Mouse (Mus musculus) retina, adult 2 months (tissue): Measurements from ENCODE around the gene Lrrc2.

Source experiments
- DNase-seq: peaks from one replicate; pipeline ENCODE4 v3.0.0-alpha.2; 2012; ENCODE audit warnings: low read depth, low spot score

The Lrrc2 gene

DNA sequence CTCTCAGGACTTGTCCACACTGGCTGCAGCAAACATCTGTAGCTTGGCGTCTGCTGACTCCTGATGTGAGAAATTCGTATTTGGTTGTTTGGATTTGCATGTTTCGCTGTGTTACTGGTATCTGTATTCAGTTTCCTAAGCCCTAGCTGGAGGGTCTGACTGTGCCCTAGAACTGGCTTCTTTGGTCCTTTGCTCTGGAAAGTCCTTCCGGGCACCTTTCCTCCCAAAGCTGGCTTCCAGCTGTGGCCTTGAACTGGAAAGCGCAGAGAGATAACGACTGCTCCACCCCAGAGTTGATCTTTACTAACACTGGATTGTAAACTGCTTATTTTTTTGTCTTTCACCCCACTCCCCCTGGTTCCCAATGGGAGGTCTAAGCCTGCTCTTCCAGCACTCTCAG is 3.4 kb upstream of the Lrrc2 start:
- DNase-seq, result no peak

DNA sequence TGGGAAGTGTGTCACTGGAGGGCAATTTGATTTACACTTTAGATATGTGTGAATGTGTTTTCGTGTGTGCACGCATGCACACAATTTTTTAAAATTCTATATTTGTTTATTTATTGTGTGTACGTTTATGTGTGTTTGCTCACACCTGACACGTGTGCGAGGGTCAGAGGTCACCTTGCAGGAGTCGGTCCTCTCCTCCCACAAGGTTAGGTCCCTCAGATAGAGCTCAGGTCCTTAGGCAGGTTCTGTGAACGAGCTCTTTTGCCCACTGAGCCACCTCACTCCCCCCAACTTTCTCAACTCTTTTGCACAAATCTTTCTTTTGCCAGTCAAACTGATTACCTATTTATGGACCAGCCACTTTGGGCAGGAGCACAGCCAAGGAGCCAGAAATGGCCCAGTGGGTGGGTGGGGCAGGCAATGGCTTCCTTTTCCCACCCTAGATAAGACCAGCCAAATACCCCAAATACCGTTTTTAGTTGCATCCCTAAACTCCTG is 2.5 kb upstream of the Lrrc2 start:
- no peak for DNase-seq

DNA sequence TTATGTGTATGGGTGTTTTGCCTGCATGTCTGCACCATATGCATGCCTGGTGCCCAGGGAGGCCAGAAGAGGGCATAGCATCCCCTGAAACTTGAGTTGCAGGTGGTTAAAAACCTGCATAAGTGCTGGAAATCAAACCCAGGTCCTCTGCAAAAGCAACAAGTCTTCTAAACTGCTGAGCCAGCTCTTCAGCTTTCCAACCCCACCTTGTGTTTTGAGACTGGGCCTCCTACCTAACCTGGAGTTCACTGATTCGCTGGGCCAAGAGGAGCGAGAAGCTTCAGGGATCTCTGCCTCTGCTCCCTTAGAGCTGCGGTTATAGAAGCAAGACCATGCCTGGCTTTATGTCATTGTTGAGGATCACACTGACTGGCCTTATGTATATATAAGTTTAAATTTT is 1.2 kb upstream of the Lrrc2 start:
- no peak for DNase-seq

DNA sequence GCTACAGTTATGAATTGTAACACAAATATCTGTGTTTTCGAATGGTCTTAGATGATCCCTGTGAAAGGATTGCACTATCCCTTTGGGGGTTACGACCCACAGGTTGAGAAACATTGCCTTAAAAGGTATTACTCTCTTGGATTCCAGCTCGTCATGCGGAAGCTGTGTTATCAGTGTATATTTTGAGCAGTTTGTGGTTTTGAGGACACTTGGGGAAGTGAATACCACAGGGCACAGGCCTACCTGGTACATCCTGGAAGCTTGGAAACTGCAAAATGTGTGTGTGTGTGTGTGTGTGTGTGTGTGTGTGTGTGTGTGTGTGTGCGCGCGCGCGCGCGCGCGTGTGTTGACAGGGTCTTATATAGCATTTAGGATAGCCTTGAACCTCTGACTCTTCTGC is 521 bp downstream of the Lrrc2 start:
- no peak for DNase-seq

DNA sequence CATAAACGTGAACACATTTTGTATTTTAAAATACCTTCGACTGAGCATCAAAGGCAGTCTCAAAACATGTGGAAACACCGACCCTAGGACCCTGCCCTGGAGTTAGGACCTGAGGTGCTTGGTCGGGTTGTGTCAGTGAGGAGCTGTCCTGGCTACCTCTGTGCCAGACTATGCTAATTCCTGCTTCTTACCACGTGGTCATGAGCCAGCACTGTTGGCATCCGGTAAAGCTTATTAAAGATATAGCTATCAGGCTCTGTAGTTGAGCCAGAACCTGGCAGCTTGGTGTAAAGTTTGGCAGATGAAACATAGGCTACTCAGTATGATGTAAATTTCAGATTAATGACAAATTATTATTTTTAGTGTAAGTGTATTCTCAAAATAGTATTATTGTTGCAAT is 1.1 kb downstream of the Lrrc2 start:
- peak; percentile 23 for DNase-seq

DNA sequence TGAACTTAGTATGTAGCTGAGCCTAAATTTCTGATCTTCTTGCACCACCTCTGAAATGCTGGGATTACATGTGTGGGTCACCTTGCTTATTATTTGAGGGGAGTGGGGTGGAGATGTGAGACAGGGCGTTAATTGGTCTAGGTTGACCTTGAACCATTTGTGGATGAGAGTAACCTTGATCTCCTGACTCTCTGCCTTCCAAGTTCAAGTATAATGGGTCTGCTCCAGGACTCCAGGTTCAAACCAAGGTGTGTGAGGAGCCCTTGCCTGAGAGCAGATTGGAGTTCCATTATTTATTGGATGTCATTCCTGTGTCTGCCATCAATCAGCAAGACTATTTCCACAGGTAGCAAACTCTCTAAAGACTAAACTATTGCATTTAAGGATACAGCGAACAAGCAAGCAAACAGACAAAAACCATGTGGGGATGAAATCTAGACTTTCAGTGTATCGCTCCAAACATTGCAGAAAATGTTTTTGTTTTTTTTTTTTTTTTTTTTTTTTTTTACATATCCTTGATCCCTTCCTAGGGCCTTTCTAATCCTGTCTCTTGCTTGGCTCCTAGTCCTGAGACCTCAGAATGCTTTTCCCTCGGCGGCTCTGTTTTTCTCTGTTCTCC is 1.7 kb downstream of the Lrrc2 start:
- no peak for DNase-seq

DNA sequence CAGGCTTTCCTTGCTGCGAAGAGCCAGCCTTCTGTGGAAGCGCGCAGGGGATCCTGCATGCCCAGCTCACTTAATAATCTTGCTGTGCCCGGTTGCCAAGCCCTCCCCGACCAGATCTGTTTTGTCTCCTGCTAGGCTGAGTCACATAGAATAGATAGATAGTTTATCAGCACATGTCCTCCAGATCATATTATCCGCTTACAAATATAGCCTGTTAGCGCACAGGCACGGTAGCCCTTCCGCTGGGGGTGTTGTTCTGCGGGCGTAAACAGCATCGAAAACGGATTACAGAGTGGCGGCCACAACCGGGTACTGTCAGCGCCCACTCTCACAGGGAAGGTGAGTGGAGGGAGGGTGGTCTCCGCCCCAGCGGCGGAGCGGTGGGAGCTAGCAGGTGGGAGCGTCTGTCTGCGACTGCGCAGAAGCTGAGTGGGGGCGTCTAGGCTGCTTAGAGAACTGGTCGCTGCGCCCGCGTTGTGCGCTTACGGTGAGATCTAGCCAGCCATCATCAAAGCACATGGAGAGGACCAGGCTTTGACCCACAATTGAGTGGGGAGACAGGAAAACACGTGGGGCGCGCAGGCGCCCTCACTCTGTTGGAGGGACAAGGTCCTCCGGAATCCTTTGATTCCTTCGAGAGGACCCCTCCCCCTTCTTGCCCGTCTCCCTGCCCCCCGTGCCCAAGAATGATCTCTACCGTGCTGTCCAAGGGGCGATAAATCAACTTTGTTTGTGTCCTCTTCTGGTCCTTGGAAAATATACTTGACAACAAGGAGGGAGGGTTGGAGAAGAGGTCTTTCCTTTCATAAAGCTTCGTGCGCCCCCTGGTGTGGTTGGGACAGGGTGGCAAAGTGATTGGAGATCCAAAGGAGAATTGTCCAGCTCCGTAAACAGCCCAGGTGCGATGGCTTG is 2.5 kb downstream of the Lrrc2 start:
- peak; percentile 66 for DNase-seq

DNA sequence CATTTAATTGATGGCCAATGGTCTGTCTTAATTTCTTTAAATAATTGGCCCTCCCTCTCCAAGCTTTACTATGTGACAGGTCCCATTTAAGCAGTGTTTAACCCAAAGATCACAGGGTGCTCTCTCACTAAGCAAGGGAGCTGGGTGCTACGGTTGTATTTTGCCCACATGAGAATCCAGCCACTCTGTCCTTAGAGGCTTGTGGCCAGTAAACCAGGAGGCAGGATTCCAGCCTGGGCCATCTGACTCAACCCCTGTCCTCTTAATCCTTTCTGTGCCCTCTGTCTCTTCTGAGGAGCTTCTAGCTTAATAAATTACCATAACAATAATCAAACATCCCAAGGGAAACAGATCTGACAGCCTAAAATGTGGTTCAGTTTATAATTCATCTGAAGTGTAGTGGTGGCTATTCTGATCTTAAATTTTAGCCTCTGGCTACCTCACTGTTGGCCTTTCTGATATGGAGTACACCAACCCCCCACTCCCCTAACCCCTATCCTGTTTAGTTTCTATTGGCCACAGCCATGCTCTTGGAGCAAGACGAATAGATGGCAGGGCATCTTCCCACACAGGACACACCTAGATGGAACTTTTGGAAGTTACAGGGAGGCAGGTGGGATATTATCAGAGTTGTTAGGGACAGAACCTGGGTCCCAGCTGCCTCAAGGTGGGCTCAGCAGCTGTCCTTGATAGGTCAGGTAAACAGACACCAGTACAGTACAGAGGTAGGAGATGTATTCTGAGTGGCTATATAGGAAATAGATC is 3.5 kb downstream of the Lrrc2 start:
- no peak for DNase-seq

DNA sequence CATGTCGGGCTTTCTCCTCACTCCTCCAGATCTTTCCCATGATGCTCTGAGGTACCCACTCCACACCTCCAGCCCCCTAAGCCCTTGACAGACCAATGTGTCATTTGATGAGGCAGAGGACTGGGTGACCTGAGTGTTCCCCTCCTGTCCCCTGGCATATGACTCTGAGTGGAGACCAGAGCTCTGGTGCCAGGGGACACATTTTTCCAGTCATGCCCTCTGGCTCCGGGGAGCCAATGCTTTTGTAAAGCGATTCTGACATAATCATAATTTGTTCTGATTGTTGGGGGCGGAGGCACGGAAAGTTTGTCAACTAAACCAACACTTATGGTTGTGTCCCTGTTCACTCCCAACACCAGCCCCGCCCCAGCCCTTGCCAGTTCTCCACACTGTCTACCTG is 4.6 kb downstream of the Lrrc2 start:
- DNase-seq, result no peak

DNA sequence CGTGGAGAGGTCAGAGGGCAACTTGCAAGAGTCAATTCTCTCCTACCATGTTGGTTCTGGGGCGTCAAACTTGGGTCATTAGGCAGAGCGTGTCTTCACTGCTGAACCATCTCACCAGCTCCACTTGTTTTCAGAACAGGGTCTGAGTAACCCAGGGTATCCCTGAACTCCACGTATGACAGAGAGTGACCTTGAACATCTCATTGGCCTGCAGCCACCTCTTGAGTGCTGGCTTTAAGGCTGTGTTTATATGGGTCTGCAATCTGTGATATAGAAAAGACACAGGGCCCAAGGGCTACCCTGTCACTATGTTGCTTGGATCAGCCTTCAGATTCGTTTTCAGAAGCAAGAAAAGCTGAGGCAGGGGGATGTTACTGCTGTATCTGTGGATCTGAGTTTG is 8.3 kb downstream of the Lrrc2 start:
- no peak for DNase-seq

DNA sequence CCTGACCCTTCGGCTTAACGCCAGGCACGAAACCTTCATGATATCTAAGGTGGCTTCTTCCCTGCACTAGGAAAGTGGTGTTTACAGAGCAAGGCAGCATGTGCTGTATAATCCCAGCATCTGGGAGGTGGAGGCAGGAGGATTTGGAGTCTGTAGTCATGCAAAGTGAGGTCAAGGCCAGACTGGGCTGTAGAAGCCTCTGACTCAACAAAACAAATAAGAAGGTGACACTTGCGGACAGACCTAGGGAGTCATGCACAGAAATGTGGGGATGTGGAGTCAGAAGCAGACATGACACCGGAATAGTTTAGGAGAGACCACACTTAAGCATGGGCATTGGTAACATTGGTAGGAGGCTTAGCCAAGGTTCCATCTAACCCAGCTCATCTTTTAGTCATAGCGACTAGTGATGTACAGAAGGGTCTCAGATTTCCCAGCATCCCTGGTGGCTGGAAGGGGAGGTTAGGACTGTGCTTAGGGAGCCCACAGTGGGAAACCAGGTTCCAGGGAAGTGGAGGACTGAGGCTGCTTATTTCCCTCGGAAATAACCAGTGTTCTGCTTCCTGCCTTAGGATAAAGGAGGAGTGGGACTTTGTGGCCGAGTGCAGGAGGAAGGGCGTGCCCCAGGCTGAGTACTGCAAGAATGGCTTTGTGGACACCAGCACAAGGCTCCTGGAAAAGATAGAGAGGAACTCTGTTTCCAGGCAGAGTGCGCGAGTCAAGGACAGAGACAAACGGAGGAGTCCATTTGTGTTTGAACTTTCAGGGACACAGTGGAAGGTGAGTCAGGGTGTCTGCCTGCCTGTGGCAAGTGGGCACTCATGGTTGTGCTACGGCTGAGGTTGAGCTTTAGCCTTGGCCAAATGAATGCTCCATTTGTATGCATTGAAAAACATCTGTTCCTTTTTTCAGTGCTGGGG is 9.1 kb downstream of the Lrrc2 start:
- DNase-seq, result no peak

DNA sequence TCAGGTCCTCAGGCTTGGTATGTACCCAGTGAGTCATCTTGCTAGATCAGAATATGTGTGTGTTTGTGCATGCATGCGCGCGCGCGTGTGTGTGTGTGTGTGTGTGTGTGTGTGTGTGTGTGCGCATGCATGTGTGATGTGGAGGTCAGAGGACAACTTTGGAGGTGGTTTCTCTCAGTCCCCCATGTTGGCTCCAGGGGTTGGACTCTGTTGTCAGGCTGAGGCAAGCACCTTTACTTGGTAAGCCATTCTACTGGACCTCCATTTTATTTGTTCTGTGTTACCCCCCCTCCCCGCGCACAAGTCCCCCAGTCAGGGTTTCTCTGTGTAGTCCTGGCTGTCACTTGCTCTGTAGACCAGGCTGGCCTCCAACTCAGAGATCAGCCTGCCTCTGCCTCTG is 10.0 kb downstream of the Lrrc2 start:
- no peak for DNase-seq

DNA sequence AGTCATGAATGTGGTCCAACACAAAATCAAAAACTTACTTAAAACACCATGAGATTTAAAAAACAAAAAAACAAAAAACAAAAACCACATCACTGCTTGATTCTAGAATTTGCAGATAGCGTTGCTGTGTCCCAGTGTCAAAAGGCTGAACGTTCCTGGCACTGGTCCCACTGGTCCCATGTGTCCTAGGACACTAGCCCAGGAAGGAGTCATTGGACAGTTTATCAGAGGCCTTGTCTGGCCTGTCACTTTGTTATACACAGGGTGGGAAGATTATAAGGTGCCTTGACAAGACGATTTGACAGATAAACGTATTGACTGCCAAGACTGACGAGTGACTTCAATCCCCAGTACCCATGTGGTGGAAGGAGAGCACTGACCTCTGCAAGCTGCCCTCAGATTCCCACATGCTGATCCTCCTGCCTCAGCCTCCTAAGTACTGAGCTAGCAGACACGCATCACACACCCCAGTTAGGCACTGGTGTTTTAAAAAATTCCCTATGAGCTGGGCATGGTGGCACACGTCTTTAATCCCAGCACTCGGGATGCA is 12.3 kb downstream of the Lrrc2 start:
- DNase-seq, result no peak

DNA sequence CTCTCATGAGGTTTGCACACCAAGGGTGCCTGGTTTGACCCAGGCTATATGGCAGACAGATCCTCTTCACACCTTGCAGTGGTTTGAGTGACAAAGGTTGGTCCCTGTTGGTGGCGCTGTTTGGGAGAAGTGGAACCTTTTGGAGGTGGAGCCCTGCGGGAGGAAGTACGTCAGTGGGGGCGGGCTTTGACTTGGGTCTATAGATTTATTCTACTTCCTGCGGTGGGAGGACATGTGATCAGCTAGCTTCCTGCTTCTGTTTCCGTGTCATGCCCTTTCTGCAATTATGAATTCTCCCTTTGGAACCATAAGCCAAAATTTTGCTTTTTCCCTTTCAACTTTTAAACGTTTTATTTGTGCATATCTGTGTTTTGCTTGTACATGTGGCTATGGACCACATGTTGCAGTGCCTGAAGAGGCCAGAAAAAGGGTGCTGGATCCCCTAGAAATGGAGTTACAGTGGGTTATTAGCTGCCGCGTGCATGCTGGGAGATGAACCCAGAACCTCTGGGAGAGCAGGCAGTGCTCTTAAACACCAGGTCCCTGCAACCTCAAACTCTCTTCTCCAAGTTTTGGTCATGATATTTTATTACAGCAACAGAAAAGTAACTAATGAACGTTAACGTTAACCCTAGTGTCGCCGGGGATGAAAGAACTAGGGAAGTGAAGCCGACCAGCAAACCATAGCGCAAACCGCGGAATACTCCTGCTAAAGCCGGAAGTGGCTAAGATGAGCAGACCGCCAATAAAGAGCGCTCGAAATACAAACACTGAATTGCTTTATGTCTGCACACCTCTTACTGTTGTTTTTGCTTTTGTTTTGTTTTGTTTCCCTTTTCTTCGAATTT is 13.9 kb downstream of the Lrrc2 start:
- DNase-seq, result no peak

DNA sequence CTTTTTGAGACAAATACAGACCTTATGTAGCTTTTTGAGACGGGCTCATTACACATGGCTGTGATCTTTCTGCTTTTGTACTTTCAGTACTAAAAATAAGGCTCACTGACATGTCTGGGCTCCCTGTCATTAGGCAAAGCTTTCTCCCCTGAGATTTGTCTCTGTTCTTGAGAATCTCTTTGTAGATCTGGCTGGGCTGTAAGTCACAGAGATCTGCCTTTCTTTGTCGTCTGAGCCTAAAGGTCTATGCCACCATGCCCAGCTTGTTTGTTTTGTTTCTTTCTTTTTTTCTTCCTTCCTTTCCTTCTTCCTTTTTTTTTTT is 14.5 kb downstream of the Lrrc2 start:
- DNase-seq, result no peak

DNA sequence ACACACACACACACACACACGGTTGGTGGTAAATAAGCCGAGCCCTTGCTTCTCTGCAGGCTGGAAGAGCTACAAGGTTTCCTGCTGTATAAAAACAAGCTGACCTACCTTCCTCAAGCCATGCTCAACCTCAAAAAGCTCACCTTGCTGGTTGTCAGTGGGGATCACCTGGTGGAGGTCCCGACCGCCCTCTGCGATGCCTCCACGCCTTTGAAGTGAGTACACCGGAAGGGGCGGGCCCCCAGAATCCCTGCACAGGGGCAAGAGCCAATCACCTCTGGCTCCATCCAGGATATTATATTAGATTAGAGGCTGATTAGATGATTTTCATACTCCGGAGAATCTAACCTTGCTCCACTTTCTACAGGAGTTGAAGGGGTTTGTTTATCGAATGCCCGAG is 28.1 kb downstream of the Lrrc2 start:
- no peak for DNase-seq

DNA sequence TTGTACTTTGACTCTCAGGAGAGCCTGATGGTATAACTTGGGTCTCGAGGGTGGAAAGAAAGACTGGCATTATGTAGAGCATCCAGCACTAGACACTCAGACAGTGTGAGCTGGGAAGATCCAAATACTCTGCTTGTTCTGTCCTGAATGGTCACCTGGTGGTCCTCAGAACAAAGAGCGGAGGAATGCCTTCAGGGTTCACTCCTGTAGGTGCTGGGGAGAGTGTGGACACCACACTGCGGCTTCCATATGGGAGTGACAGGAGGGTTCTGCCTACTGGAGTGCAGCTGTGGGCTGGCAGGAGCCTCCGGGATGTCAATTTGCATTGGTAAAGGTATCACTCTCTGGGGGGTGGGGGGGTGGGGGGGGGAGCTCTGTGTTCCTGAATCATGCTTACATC is 31.0 kb downstream of the Lrrc2 start:
- no peak for DNase-seq

DNA sequence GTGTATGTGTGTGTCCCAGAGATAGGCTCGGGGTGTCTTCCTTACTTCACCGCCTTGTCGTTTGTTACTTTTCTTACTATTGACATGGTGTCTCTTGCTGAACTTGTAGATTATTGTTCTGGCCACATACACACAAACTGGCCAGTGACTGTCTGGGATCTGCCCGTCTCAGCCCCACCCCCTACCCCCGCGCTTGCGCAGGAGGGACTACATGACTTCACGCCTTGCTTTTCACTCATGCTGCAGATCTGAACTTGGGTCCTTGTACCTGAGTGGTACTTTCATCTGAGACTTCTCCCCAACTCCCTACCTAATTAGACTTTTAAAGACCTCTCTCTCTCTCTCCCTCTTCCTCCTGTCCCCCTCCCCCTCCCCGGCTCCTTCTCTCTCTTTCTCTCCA is 32.8 kb downstream of the Lrrc2 start:
- no peak for DNase-seq

DNA sequence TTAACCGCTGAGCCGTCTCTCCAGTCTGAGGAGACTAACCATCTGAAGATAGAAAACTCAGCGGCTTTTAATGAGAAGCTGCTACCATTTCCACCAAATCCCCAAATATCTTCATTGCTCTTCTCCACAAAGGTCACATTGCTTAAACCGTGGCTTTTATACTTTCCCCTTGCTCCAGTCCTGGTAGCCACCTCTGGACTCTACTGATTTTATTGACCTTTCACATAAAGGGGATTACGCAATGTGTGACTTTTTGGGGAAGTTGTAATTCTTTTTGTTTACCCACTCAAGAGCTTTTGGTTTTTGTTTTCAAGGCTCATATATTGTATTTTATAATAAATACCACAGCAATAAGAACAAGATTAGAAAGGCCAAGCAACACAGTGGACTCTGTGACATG is 34.2 kb downstream of the Lrrc2 start:
- DNase-seq, result no peak

DNA sequence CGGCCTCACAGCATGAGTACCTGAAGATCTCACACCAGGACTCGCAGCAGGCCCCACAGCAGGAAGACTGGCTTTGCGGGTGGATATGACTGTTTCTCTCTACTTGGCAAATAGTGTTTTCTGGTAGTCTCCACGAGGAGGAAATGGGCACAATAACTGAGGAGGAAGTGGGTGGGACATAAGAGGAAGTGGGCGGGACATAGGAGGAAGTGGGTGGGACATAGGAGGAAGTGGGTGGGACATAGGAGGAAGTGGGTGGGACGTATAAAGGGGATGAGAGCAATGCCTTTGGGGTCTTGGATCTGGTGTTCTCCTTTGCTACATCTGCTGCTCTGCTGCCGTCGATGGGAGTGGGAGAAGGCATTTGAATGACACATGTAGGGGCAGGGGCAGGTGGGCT is 34.6 kb downstream of the Lrrc2 start:
- DNase-seq, result no peak
